Mouse (Mus musculus) C2C12 (cell line): ENCODE measurements at regions not wholly inside any gene's neighbourhood (a gene's known extent, or its start where the extent isn't known, plus 50 kb on each side); places are given as distances from the start of the nearest gene placed in this dataset.

Source experiments
- H3K27me3 ChIP-seq: one replicate; pipeline ENCODE4 v1.6.1; 2011; ENCODE audit not compliant: control insufficient read depth, insufficient read depth, insufficient read length
- H3K36me3 ChIP-seq: one replicate; pipeline ENCODE4 v1.6.1; 2011; ENCODE audit not compliant: control insufficient read depth, insufficient read depth
- H3K4me3 ChIP-seq: one replicate; pipeline ENCODE4 v1.5.1; 2011; ENCODE audit warnings: mild to moderate bottlenecking, control low read depth; ENCODE audit not compliant: poor library complexity, insufficient read depth, severe bottlenecking
- H3K79me2 ChIP-seq: one replicate; pipeline ENCODE4 v1.6.1; 2011; ENCODE audit not compliant: control insufficient read depth, insufficient read depth
- H3K79me3 ChIP-seq: one replicate; pipeline ENCODE4 v1.6.1; 2011; ENCODE audit warnings: low read depth, control low read depth
- H3ac ChIP-seq: one replicate; pipeline ENCODE3; 2011; ENCODE audit warnings: low read depth; ENCODE audit not compliant: control insufficient read depth, insufficient read length
- CEBPB ChIP-seq: IDR thresholded peaks from one replicate; pipeline ENCODE4 v1.6.1; 2011; ENCODE audit warnings: low read depth, mild to moderate bottlenecking, control low read depth, moderate library complexity
- CTCF ChIP-seq: IDR thresholded peaks from one replicate; pipeline ENCODE4 v1.5.1; 2011; ENCODE audit not compliant: control insufficient read depth, insufficient read depth, insufficient read length
- FOSL1 ChIP-seq: IDR thresholded peaks from one replicate; pipeline ENCODE4 v1.8.0; 2011; ENCODE audit warnings: mild to moderate bottlenecking, low read length; ENCODE audit not compliant: poor library complexity, insufficient read depth, severe bottlenecking
- MAX ChIP-seq: IDR thresholded peaks from one replicate; pipeline ENCODE4 v1.6.1; 2011; ENCODE audit warnings: mild to moderate bottlenecking, control low read depth
- MYOD1 ChIP-seq: IDR thresholded peaks from one replicate; pipeline ENCODE4 v1.6.1; 2011; ENCODE audit warnings: low read depth; ENCODE audit not compliant: control insufficient read depth, insufficient read length
- MYOG ChIP-seq: IDR thresholded peaks from one replicate; pipeline ENCODE4 v1.6.1; 2011; ENCODE audit not compliant: control insufficient read depth, insufficient read length; ENCODE audit errors: extremely low read depth
- USF1 ChIP-seq: IDR thresholded peaks from one replicate; pipeline ENCODE4 v1.6.1; 2011; ENCODE audit warnings: low read depth, mild to moderate bottlenecking, control low read depth, moderate library complexity

- Histone ChIP-seq H3K27me3 (no peaks in the 10 kb centered on the region), H3K79me3 (no peaks in the 10 kb centered on the region), H3K79me2 (no peaks in the 10 kb centered on the region), H3K36me3 (no peaks in the 10 kb centered on the region), H3ac (no peak overlapping the region), H3K4me3 (no peak overlapping the region)
- TF ChIP-seq USF1 = no peak
- no peak for TF ChIP-seq FOSL1
- no peak for TF ChIP-seq CTCF
- TF ChIP-seq MYOD1 = no peak
- no peak for TF ChIP-seq MAX
- TF ChIP-seq MYOG = no peak
- TF ChIP-seq CEBPB = no peak
These were observed 132.8 kb downstream of the Cxxc4 start for GRCm38 (mm10) chr3:134369126-134369525.

- Histone ChIP-seq H3K79me3 (no peaks in the 10 kb centered on the region), H3ac (no peak overlapping the region), H3K27me3 (no peaks in the 10 kb centered on the region), H3K36me3 (no peaks in the 10 kb centered on the region), H3K79me2 (no peaks in the 10 kb centered on the region), H3K4me3 (no peak overlapping the region)
- TF ChIP-seq FOSL1 = no peak
These were observed 143.3 kb downstream of the Cxxc4 start for GRCm38 (mm10) chr3:134379549-134379948.

- H3K79me3 ChIP-seq = no peaks in the 10 kb centered on the region
- no peaks in the 10 kb centered on the region for H3K36me3 ChIP-seq
- no peaks in the 10 kb centered on the region for H3K79me2 ChIP-seq
- TF ChIP-seq CEBPB (no peak), MYOG (no peak), MYOD1 (no peak), MAX (no peak), FOSL1 (no peak), CTCF (no peak), USF1 (no peak)
- H3K27me3 ChIP-seq = no peaks in the 10 kb centered on the region
- no peak overlapping the region for H3K4me3 ChIP-seq
- H3ac ChIP-seq = no peak overlapping the region
These were observed 154.4 kb downstream of the Cxxc4 start for GRCm38 (mm10) chr3:134390472-134391336.

GRCm38 (mm10) chr3:134400395-134401090 lies 164.3 kb downstream of the Cxxc4 start:
- Histone ChIP-seq H3K4me3 (no peak overlapping the region), H3K79me2 (no peaks in the 10 kb centered on the region), H3ac (no peak overlapping the region), H3K36me3 (no peaks in the 10 kb centered on the region), H3K27me3 (no peaks in the 10 kb centered on the region), H3K79me3 (no peaks in the 10 kb centered on the region)
- TF ChIP-seq CTCF (no peak), MYOG (no peak), MAX (no peak), MYOD1 (no peak), FOSL1 (no peak), USF1 (no peak), CEBPB (no peak)

GRCm38 (mm10) chr3:134415606-134416328 lies 179.5 kb downstream of the Cxxc4 start:
- Histone ChIP-seq H3K4me3 (no peak overlapping the region), H3K79me3 (no peaks in the 10 kb centered on the region), H3K36me3 (no peaks in the 10 kb centered on the region), H3K27me3 (no peaks in the 10 kb centered on the region), H3K79me2 (no peaks in the 10 kb centered on the region), H3ac (no peak overlapping the region)
- TF ChIP-seq MAX (no peak), USF1 (no peak), CEBPB (no peak), MYOG (no peak), MYOD1 (no peak), CTCF (no peak), FOSL1 (no peak)
